In genomic region chr3:158193229-158193628, GRCm38 (mm10) we compare ENCODE assay signal across 18 mouse cellular contexts.
A peak's percentile ranks its signal among the peaks of the same experiment; 100 is the strongest.
DNase-seq lines count a peak whose midpoint lies in the region; ATAC-seq and TF ChIP-seq lines count a peak whose summit lies in the region.
"Had no signal": no experiment of that assay in that cellular context is flagged by ENCODE, and none has a peak within 500 bp of the region (broad histone marks: within the 10 kb centered on the region; RNA-seq: fewer than 3 reads in every experiment).

No protein-coding gene starts in this region.

- no peak overlapping the region for H3K4me2 ChIP-seq in hindbrain, embryonic 11.5 days (replicated peaks; ENCODE audit: low read depth, low read length)
- no peak overlapping the region for H3K4me2 ChIP-seq in hindbrain, postnatal 0 days (ENCODE audit: low read depth, low read length)
- no peak overlapping the region for H3K4me2 ChIP-seq in neural tube, embryonic 12.5 days (replicated peaks)
- H3K4me2 ChIP-seq in neural tube, embryonic 15.5 days = no peak overlapping the region
- H3K4me2 ChIP-seq in hindbrain, embryonic 16.5 days (ENCODE audit: low read length) = no peak overlapping the region
- H3K4me2 ChIP-seq: forebrain, embryonic 15.5 days; heart, embryonic 13.5 days; intestine, embryonic 15.5 days had no signal

- DNase-seq in hindbrain, embryonic 11.5 days (ENCODE audit: low spot score) = no peak
- no peak for DNase-seq in hindbrain, postnatal 0 days (ENCODE audit: low spot score)
- no peak for DNase-seq in cerebellum, adult 8-10 months
- DNase-seq in ovary, postnatal 14 days (ENCODE audit: low spot score) = no peak
- DNase-seq: adrenal gland, postnatal 10 days; cerebellum, adult 11 months; cerebellum, adult 9-10 months; cerebellum, postnatal 36 days; gastrocnemius, postnatal 36 days; heart, adult 11 months; heart, postnatal 36 days had no signal

- no peak overlapping the region for H3K4me3 ChIP-seq in hindbrain, embryonic 11.5 days (ENCODE audit: low read depth, low read length)
- H3K4me3 ChIP-seq in hindbrain, postnatal 0 days (ENCODE audit: low read length) = no peak overlapping the region
- no peak overlapping the region for H3K4me3 ChIP-seq in neural tube, embryonic 12.5 days
- no peak overlapping the region for H3K4me3 ChIP-seq in neural tube, embryonic 15.5 days (replicated peaks)
- no peak overlapping the region for H3K4me3 ChIP-seq in hindbrain, embryonic 16.5 days (ENCODE audit: low read length)
- H3K4me3 ChIP-seq: embryonic facial prominence, embryonic 10.5 days; forebrain, embryonic 15.5 days; heart, embryonic 13.5 days; intestine, embryonic 15.5 days had no signal

- ATAC-seq in hindbrain, embryonic 11.5 days (ENCODE audit: low FRiP score) = peak; percentile 61; the same call in 1 of the 2 replicates
- ATAC-seq in hindbrain, postnatal 0 days = no peak
- 0 out of 2 replicates have a peak, but pooled peaks have one; percentile 50 for ATAC-seq in neural tube, embryonic 12.5 days (ENCODE audit: low FRiP score, low read depth)
- no peak for ATAC-seq in neural tube, embryonic 15.5 days (ENCODE audit: low FRiP score)
- peak; percentile 40; the same call in 1 of the 2 replicates for ATAC-seq in hindbrain, embryonic 16.5 days
- ATAC-seq: forebrain, embryonic 15.5 days; intestine, embryonic 15.5 days had no signal

- TF ChIP-seq CTCF in hindbrain, postnatal 0 days (IDR thresholded peaks at IDR 0.05; ENCODE audit: low read depth) = no peak

- H3K36me3 ChIP-seq in hindbrain, embryonic 11.5 days (ENCODE audit: control insufficient read depth, insufficient read depth, low read length) = no peaks in the 10 kb centered on the region
- H3K36me3 ChIP-seq in hindbrain, postnatal 0 days (ENCODE audit: insufficient read depth, low read length) = no peaks in the 10 kb centered on the region
- H3K36me3 ChIP-seq in neural tube, embryonic 12.5 days = no peaks in the 10 kb centered on the region
- H3K36me3 ChIP-seq in neural tube, embryonic 15.5 days = no peaks in the 10 kb centered on the region
- H3K36me3 ChIP-seq in hindbrain, embryonic 16.5 days (ENCODE audit: control insufficient read depth, insufficient read depth, low read length) = no peaks in the 10 kb centered on the region
- H3K36me3 ChIP-seq: embryonic facial prominence, embryonic 10.5 days; forebrain, embryonic 15.5 days; heart, embryonic 13.5 days; intestine, embryonic 15.5 days had no signal

- WGBS in hindbrain, embryonic 11.5 days = 59% methylated on average over 1 of the region's 1 CpGs
- WGBS in hindbrain, postnatal 0 days = 67% methylated on average over 1 of the region's 1 CpGs
- WGBS in neural tube, embryonic 12.5 days = 59% methylated on average over 1 of the region's 1 CpGs
- 50% methylated on average over 1 of the region's 1 CpGs for WGBS in neural tube, embryonic 15.5 days
- WGBS in hindbrain, embryonic 16.5 days = 68% methylated on average over 1 of the region's 1 CpGs

- H3K9me3 ChIP-seq in hindbrain, embryonic 11.5 days (ENCODE audit: control insufficient read depth, low read length) = no peaks in the 10 kb centered on the region
- H3K9me3 ChIP-seq in hindbrain, postnatal 0 days (ENCODE audit: low read length) = no peaks in the 10 kb centered on the region
- H3K9me3 ChIP-seq in neural tube, embryonic 12.5 days = no peaks in the 10 kb centered on the region
- no peaks in the 10 kb centered on the region for H3K9me3 ChIP-seq in neural tube, embryonic 15.5 days (replicated peaks)
- no peaks in the 10 kb centered on the region for H3K9me3 ChIP-seq in hindbrain, embryonic 16.5 days (ENCODE audit: control insufficient read depth, low read length)
- H3K9me3 ChIP-seq: embryonic facial prominence, embryonic 10.5 days; forebrain, embryonic 15.5 days; heart, embryonic 13.5 days; intestine, embryonic 15.5 days had no signal

- H3K9ac ChIP-seq in hindbrain, embryonic 11.5 days (ENCODE audit: low read depth, low read length) = no peak overlapping the region
- H3K9ac ChIP-seq in hindbrain, postnatal 0 days (replicated peaks; ENCODE audit: low read length) = no peak overlapping the region
- H3K9ac ChIP-seq in neural tube, embryonic 12.5 days = no peak overlapping the region
- H3K9ac ChIP-seq in neural tube, embryonic 15.5 days (replicated peaks) = no peak overlapping the region
- H3K9ac ChIP-seq in hindbrain, embryonic 16.5 days (ENCODE audit: low read depth, low read length) = no peak overlapping the region
- H3K9ac ChIP-seq: forebrain, embryonic 15.5 days; heart, embryonic 13.5 days; intestine, embryonic 15.5 days had no signal

- H3K27ac ChIP-seq in hindbrain, embryonic 11.5 days (ENCODE audit: low read depth, low read length) = no peak overlapping the region
- no peak overlapping the region for H3K27ac ChIP-seq in hindbrain, postnatal 0 days
- H3K27ac ChIP-seq in neural tube, embryonic 12.5 days = no peak overlapping the region
- no peak overlapping the region for H3K27ac ChIP-seq in neural tube, embryonic 15.5 days (replicated peaks)
- H3K27ac ChIP-seq in hindbrain, embryonic 16.5 days (ENCODE audit: low read depth, low read length) = no peak overlapping the region
- H3K27ac ChIP-seq: embryonic facial prominence, embryonic 10.5 days; forebrain, embryonic 15.5 days; heart, embryonic 13.5 days; intestine, embryonic 15.5 days had no signal

- no peaks in the 10 kb centered on the region for H3K4me1 ChIP-seq in hindbrain, embryonic 11.5 days (replicated peaks; ENCODE audit: control insufficient read depth, insufficient read depth, low read length)
- H3K4me1 ChIP-seq in hindbrain, postnatal 0 days (ENCODE audit: insufficient read depth, low read length) = no peaks in the 10 kb centered on the region
- no peaks in the 10 kb centered on the region for H3K4me1 ChIP-seq in neural tube, embryonic 12.5 days
- no peaks in the 10 kb centered on the region for H3K4me1 ChIP-seq in neural tube, embryonic 15.5 days
- no peaks in the 10 kb centered on the region for H3K4me1 ChIP-seq in hindbrain, embryonic 16.5 days (ENCODE audit: control insufficient read depth, insufficient read depth, low read depth, low read length)
- H3K4me1 ChIP-seq: embryonic facial prominence, embryonic 10.5 days; forebrain, embryonic 15.5 days; heart, embryonic 13.5 days; intestine, embryonic 15.5 days had no signal

- H3K27me3 ChIP-seq in hindbrain, embryonic 11.5 days (ENCODE audit: control insufficient read depth, insufficient read depth, low read length) = no peaks in the 10 kb centered on the region
- H3K27me3 ChIP-seq in hindbrain, postnatal 0 days (ENCODE audit: insufficient read depth, low read length) = no peaks in the 10 kb centered on the region
- H3K27me3 ChIP-seq in neural tube, embryonic 12.5 days (replicated peaks) = no peaks in the 10 kb centered on the region
- H3K27me3 ChIP-seq in neural tube, embryonic 15.5 days (replicated peaks) = no peaks in the 10 kb centered on the region
- no peaks in the 10 kb centered on the region for H3K27me3 ChIP-seq in hindbrain, embryonic 16.5 days (replicated peaks; ENCODE audit: control insufficient read depth, insufficient read depth, low read length)
- H3K27me3 ChIP-seq: forebrain, embryonic 15.5 days; heart, embryonic 13.5 days; intestine, embryonic 15.5 days had no signal

Comparison
In these comparisons a context has a peak if more than half of its experiments do, and no peak if none do; other contexts are left out.
1. ATAC-seq: peak in hindbrain, embryonic 11.5 days (single experiment), neural tube, embryonic 12.5 days (single experiment) and hindbrain, embryonic 16.5 days (single experiment); none in hindbrain, postnatal 0 days (single experiment) and neural tube, embryonic 15.5 days (single experiment).